Mouse (Mus musculus) neural tube, embryonic 14.5 days (tissue): Measurements from ENCODE around the gene Lifr. TPM values are rescaled to one million over a fixed set of nuclear protein-coding genes. Genes with fewer than 3 reads are reported as not detected.

Experiments
- ATAC-seq: fragments of 200-750 bp; cut with Nextera tagmentation; 2 replicates; pipeline ENCODE4 v1.8.0; 2017; ENCODE audit warnings: low read depth, mild to moderate bottlenecking, moderate TSS enrichment, moderate library complexity
- H3K27ac ChIP-seq: fragments of 300-500 bp; sonication (generic); 2 replicates; pipeline ENCODE4 v1.5.1; 2014; ENCODE audit warnings: low read depth, mild to moderate bottlenecking, control low read depth, low read length, moderate library complexity, mixed read lengths
- H3K27me3 ChIP-seq: fragments of 300-500 bp; sonication (generic); 2 replicates; pipeline ENCODE4 v1.6.1; 2014; ENCODE audit warnings: low read length; ENCODE audit not compliant: control insufficient read depth, insufficient read depth
- H3K36me3 ChIP-seq: fragments of 300-500 bp; sonication (generic); 2 replicates; pipeline ENCODE4 v1.6.1; 2014; ENCODE audit warnings: low read length, mixed read lengths; ENCODE audit not compliant: control insufficient read depth, insufficient read depth
- H3K4me1 ChIP-seq: fragments of 300-500 bp; sonication (generic); 2 replicates; pipeline ENCODE4 v1.6.1; 2014; ENCODE audit warnings: low read length; ENCODE audit not compliant: control insufficient read depth, insufficient read depth
- H3K4me2 ChIP-seq: fragments of 300-500 bp; sonication (generic); 2 replicates; pipeline ENCODE4 v1.6.1; 2014; ENCODE audit warnings: mild to moderate bottlenecking, low read depth, low read length, control low read depth
- H3K4me3 ChIP-seq: fragments of 300-500 bp; sonication (generic); 2 replicates; pipeline ENCODE4 v1.5.1; 2014; ENCODE audit warnings: low read depth, low read length, control low read depth, mixed read lengths
- H3K9ac ChIP-seq: fragments of 300-500 bp; sonication (generic); replicated peaks from 2 replicates; pipeline ENCODE4 v1.6.1; 2014; ENCODE audit warnings: low read depth, mild to moderate bottlenecking, control low read depth, low read length, mixed read lengths
- H3K9me3 ChIP-seq: fragments of 300-500 bp; sonication (generic); 2 replicates; pipeline ENCODE4 v1.6.1; 2016; ENCODE audit warnings: low read length; ENCODE audit not compliant: control insufficient read depth
- WGBS: fragments of 180-500 bp; shearing (Covaris S2); extraction: QIAGEN DNeasy Blood & Tissue Kit; methylation state at CpG from one replicate; pipeline ENCODE4 v1.1.7; 2014; 5-methylcytosine and 5-hydroxymethylcytosine counted together
- polyA plus RNA-seq: library from polyadenylated mRNA; unstranded; fragments of >200 nt; fragmentation: Nextera tagmentation; extraction: Ambion mirVana; gene quantifications from 2 replicates; pipeline ENCODE4 v1.2.1, GENCODE M21; 2014

Gene Lifr
- polyA plus RNA-seq, 1 experiment from 2014 or later = 32.1 TPM

DNA sequence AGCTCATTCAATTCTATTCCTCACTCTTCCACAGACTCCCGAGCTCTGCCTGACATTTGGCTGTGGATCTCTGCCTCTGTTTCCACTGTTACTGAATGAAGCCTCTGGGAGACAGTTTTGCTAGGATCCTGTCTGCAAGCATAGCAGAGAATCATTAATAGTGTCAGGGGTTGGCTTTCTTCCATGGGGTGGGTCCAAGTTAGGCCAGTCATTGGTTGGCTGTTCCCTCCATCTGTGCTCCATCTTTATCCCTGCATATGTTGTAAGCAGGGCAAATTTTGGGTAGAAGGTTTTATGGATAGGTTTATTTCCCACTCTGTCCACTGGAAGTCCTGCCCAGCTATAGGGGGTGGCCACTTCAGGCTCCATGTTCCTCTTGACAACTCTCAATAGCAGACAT lies 9.0 kb downstream of the Lifr start:
- Histone ChIP-seq H3K9ac (no peak overlapping the region), H3K27ac (no peak overlapping the region), H3K9me3 (no peaks in the 10 kb centered on the region), H3K4me1 (no peaks in the 10 kb centered on the region), H3K4me3 (no peak overlapping the region), H3K4me2 (no peak overlapping the region), H3K36me3 (no peaks in the 10 kb centered on the region), H3K27me3 (no peaks in the 10 kb centered on the region)
- 90% methylated on average over 1 of the region's 1 CpGs for WGBS
- ATAC-seq = no peak

DNA sequence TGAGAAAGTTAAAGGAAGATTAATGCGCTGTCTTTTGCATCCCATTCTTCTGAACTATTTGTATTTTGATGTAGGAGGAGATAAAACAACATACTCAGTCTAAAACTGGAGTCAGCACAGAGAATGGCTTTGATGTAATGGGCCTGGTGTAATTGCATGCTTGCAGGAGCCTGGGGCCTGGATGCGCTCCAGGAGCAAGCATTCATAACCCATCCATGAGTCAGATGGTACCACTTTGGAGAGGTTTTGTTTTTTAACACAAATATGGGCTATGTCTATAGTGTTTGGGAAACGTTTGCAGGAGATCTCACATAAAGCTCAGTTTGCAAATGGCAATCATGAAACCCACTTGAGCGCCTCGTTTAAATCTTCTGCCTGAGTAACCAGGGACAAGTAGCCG lies 9.8 kb downstream of the Lifr start:
- no peak for ATAC-seq
- Histone ChIP-seq H3K36me3 (no peaks in the 10 kb centered on the region), H3K9ac (no peak overlapping the region), H3K4me2 (no peak overlapping the region), H3K27me3 (no peaks in the 10 kb centered on the region), H3K27ac (no peak overlapping the region), H3K4me3 (no peak overlapping the region), H3K9me3 (no peaks in the 10 kb centered on the region), H3K4me1 (no peaks in the 10 kb centered on the region)
- WGBS = 85% methylated on average over 6 of the region's 6 CpGs

DNA sequence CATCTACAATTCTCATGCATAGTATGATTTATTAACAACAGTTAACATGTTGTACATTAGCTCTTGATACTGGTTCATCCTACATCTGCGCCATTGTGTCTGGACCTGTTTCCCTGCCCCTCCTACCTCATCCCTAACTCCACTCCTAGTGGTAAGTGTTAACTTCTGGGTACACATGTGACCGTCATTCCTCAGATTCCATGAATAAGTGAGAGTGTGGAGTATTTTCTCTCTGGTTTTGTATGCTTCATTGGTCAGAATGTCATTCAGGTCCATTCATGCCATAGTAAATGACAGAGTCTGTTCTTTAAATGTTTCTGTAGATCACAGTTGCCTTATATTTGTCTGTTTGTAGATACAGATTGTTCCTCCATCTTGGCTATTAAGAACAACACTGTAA lies 12.6 kb downstream of the Lifr start:
- Histone ChIP-seq H3K27me3 (no peaks in the 10 kb centered on the region), H3K4me3 (no peak overlapping the region), H3K9me3 (no peaks in the 10 kb centered on the region), H3K4me1 (no peaks in the 10 kb centered on the region), H3K36me3 (no peaks in the 10 kb centered on the region), H3K27ac (no peak overlapping the region), H3K4me2 (no peak overlapping the region), H3K9ac (no peak overlapping the region)
- ATAC-seq = no peak
- 87% methylated on average over 2 of the region's 2 CpGs for WGBS

DNA sequence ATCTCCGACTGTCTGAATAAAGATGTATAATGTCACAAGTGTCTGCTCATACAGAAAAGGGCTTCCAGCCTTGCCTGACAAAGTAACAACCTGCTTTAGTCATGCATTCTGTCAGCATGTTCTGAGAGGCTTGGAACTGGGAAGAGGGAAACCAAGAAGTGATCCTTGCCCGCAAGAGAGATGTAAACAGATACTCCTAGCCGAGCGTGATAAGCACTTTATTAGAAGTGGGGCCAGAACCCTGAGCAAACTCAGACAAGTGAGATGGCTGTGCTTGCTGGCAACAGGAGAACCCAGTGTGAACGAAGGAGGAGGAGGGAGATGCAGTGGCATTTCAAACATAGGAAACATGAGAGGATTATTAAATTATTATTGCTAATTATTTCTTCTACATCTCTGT lies 14.8 kb downstream of the Lifr start:
- H3K27me3 ChIP-seq = no peaks in the 10 kb centered on the region
- ATAC-seq = no peak
- no peaks in the 10 kb centered on the region for H3K4me1 ChIP-seq
- 84% methylated on average over 5 of the region's 5 CpGs for WGBS
- no peaks in the 10 kb centered on the region for H3K9me3 ChIP-seq
- H3K4me3 ChIP-seq = no peak overlapping the region
- H3K27ac ChIP-seq = no peak overlapping the region
- H3K36me3 ChIP-seq = no peaks in the 10 kb centered on the region
- H3K4me2 ChIP-seq = no peak overlapping the region
- H3K9ac ChIP-seq = no peak overlapping the region

DNA sequence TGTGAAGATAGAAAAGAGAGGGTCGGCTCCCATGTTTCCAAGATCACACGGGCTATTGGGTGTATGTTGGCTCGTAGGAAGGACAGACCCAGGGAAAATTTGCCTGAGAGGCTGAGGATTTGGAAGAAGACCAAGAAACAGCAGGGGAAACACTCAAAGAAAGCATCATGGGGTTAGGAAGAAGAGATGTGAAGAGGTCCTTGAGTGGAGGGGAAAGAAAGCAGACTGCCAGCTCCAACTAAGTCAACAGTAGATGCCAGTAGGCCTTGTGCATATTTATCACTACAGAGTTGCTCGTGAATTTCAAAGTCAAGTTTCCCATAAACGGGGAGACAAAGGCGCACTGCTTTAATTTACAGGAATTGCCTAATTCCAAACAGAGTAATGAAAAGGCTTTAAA lies 17.7 kb downstream of the Lifr start:
- no peak overlapping the region for H3K4me3 ChIP-seq
- 77% methylated on average over 6 of the region's 6 CpGs for WGBS
- H3K9ac ChIP-seq = no peak overlapping the region
- H3K27ac ChIP-seq = no peak overlapping the region
- H3K9me3 ChIP-seq = no peaks in the 10 kb centered on the region
- H3K4me2 ChIP-seq = no peak overlapping the region
- no peaks in the 10 kb centered on the region for H3K36me3 ChIP-seq
- no peaks in the 10 kb centered on the region for H3K27me3 ChIP-seq
- no peak for ATAC-seq
- H3K4me1 ChIP-seq = no peaks in the 10 kb centered on the region

DNA sequence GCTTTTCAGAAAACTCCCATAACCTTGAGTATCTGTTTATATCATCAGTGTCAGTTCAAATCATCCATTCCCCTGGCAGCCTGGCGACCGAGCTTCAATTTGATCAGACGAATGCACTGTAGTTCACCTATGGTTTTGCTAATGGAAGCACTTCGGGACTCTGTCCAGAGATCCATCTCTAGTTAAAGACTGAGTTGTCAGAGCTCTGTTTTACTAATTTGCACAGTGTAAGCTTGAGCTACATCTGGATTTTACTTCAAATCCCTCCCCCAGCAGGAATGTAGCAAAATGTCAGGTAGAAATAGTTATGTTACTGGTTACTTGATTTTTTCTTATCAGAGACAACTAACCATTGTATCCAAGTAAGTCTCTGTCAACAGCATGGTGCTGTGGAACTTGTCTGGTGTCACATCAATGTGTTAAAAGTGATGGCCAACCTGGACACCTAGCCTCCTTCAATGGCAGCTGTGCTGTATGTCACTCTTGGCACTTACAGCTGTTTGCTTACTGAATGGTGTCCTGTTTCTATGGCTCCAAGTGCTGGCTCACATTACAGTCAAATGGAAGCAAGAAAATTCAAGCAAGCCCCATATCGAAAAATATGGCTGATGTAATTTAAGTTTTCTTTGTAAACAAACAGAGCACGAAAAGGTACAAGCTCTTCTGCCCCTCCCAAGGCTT lies 22.0 kb downstream of the Lifr start:
- 85% methylated on average over 6 of the region's 6 CpGs for WGBS
- no peaks in the 10 kb centered on the region for H3K4me1 ChIP-seq
- no peak for ATAC-seq

DNA sequence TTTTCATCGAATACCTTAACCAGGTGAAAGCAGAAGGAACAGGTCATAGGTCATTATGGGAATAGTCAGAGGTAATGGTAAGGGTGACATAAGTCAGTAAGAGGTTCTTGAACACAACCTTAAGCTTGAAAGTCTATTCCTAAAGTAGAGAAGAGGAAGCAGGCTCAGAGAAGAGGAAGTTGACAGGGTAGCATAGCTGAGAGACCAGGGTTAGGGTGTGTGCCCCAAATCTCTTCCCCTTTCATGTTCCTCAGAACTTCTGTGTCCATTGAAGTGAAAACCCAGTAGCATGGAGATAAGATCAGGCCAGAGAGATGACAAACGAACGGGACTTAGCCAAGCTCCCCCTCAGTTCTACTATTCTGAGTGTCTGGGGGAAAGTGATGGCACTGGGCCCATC lies 23.5 kb downstream of the Lifr start:
- no peak overlapping the region for H3K27ac ChIP-seq
- no peak overlapping the region for H3K4me2 ChIP-seq
- H3K4me3 ChIP-seq = no peak overlapping the region
- H3K4me1 ChIP-seq = no peaks in the 10 kb centered on the region
- H3K36me3 ChIP-seq = no peaks in the 10 kb centered on the region
- ATAC-seq = no peak
- no peaks in the 10 kb centered on the region for H3K9me3 ChIP-seq
- H3K9ac ChIP-seq = no peak overlapping the region
- 95% methylated on average over 3 of the region's 3 CpGs for WGBS
- no peaks in the 10 kb centered on the region for H3K27me3 ChIP-seq

More for the DNA sequence above, 22.0 kb downstream of the Lifr start:
- Histone ChIP-seq H3K27me3 (no peaks in the 10 kb centered on the region), H3K4me3 (no peak overlapping the region), H3K4me2 (no peak overlapping the region), H3K9ac (no peak overlapping the region), H3K36me3 (no peaks in the 10 kb centered on the region), H3K9me3 (no peaks in the 10 kb centered on the region), H3K27ac (no peak overlapping the region)

DNA sequence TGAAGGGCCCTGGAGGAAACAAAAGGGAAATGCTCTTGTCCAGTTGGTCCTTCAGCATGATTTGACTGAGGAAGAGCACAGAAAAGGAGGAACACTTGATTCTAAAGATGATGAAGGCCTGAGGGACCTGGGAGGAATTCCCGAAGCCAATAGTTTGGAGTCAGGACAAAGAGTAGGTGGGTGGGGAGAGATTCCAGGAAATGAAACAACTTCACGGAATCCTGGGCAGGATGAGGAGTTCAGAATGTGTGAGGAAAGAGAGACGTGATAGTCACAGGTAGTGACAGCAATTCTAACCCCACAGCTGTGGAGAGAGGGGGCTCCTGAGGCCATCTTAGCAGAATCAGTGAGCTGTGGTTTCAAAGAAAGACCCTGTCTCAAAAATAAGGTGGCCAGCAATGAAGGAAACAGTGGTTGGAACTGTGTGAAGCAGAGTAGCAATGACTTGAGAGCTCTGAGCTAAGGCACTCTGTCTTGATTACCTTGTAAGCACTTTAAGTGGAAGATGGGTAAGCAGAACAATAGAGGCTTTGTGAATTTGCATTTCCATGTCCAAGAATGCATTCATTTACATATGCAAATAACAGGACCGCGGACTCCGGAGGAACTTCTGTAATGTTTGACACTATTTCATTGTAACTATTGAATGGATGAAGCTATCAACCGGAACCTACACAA lies 25.1 kb downstream of the Lifr start:
- no peak overlapping the region for H3K4me2 ChIP-seq
- no peak overlapping the region for H3K27ac ChIP-seq
- WGBS = 36% methylated on average over 7 of the region's 7 CpGs
- no peak overlapping the region for H3K9ac ChIP-seq
- no peak overlapping the region for H3K4me3 ChIP-seq
- no peaks in the 10 kb centered on the region for H3K27me3 ChIP-seq
- H3K36me3 ChIP-seq = no peaks in the 10 kb centered on the region
- no peaks in the 10 kb centered on the region for H3K9me3 ChIP-seq
- no peaks in the 10 kb centered on the region for H3K4me1 ChIP-seq
- no peak for ATAC-seq

DNA sequence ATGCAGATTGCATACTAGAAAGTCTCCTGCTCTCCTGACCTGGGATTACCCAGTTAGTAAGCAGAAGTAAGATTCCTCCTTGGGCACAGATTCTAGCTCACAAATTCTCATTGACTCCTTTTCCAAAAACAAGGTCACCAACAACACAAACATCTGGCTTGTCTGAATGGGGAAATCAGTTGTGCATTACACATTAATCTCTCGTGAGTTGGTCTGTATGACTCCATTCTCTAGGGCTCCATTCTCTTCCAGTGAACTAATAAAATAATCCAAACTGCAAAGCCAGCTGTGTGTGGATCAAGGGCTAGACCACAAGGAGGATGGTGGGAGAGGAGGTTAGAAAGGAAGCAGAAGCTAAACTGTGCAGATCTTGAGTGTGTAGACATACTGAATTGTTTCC lies 25.8 kb downstream of the Lifr start:
- Histone ChIP-seq H3K36me3 (no peaks in the 10 kb centered on the region), H3K4me3 (no peak overlapping the region), H3K27ac (no peak overlapping the region), H3K9ac (no peak overlapping the region), H3K4me2 (no peak overlapping the region), H3K27me3 (no peaks in the 10 kb centered on the region), H3K4me1 (no peaks in the 10 kb centered on the region), H3K9me3 (no peaks in the 10 kb centered on the region)
- no peak for ATAC-seq
- WGBS = 60% methylated on average over 1 of the region's 1 CpGs
